Mouse (Mus musculus) spleen, postnatal 36 days (tissue): ENCODE data around the gene Dohh.

ENCODE experiments used
- DNase-seq, 2 experiments: peaks; one replicate each; pipeline ENCODE4 v3.0.0; 2022; ENCODE audit warnings: low spot score in 2 of 2, mixed read lengths in 1 of 2

Gene Dohh

GRCm38 (mm10) chr10:81429605-81430061 is 45.4 kb downstream of the Dohh start:
- DNase-seq, result peak; percentile 89 to 94

GRCm38 (mm10) chr10:81430141-81430830 is 46.1 kb downstream of the Dohh start:
- DNase-seq, result peak; percentile 77 to 79

GRCm38 (mm10) chr10:81430831-81431525 is 46.8 kb downstream of the Dohh start:
- DNase-seq, result peak; percentile 49 to 54

GRCm38 (mm10) chr10:81431526-81432168 is 47.4 kb downstream of the Dohh start:
- DNase-seq, result no peak

GRCm38 (mm10) chr10:81432169-81432867 is 48.1 kb downstream of the Dohh start:
- DNase-seq, result no peak

GRCm38 (mm10) chr10:81432868-81433262 is 48.6 kb downstream of the Dohh start:
- DNase-seq, result peak; percentile 94 to 97

GRCm38 (mm10) chr10:81433541-81434289 is 49.5 kb downstream of the Dohh start:
- peak; percentile 83 to 86 for DNase-seq

GRCm38 (mm10) chr10:81434361-81435263 is 50.4 kb downstream of the Dohh start:
- peak; percentile 51 for DNase-seq

- no peak for DNase-seq
These were observed 51.2 kb downstream of the Dohh start for GRCm38 (mm10) chr10:81435436-81435835.
